Mouse (Mus musculus) Patski (cell line): ENCODE data around the gene Mfsd12. TPM values are rescaled to one million over a fixed set of nuclear protein-coding genes. Genes with fewer than 3 reads are reported as not detected.

Source experiments
- ATAC-seq: fragments of 100-300 bp; one replicate; pipeline ENCODE4 v1.8.0; 2021
- CTCF ChIA-PET: fragments of 350-600 bp; sonication (Branson Sonifier 250); formaldehyde crosslinking; loops from one replicate; lab custom pipeline; 2022; ENCODE audit warnings: inconsistent platforms; lab: Charles Lee
- POLR2A ChIA-PET: fragments of 350-600 bp; sonication (Branson Sonifier 250); formaldehyde crosslinking; loops from one replicate; lab custom pipeline; 2022; ENCODE audit warnings: antibody characterized with exemption, inconsistent platforms; lab: Charles Lee
- DNase-seq: peaks from one replicate; pipeline ENCODE4 v3.0.0-alpha.2; 2011; ENCODE audit warnings: low read depth, low spot score
- H3K27me3 ChIP-seq: fragments of 371-371 bp; one replicate; pipeline ENCODE4 v1.5.1; 2021
- CTCF ChIP-seq: fragments of 100-300 bp; IDR thresholded peaks from one replicate; pipeline ENCODE4 v1.5.1; 2021
- in situ Hi-C: fragments of 300-500 bp; cut with MboI; formaldehyde crosslinking; loops from 3 replicates; pipeline ENCODE4 v1.11.1; 2018; ENCODE audit warnings: low pct_unique_long_range_greater_than_20kb, mixed read lengths
- polyA plus RNA-seq: library from polyadenylated mRNA; unstranded; gene quantifications from one replicate; pipeline ENCODE4 v1.2.3, GENCODE M21; 2021

Gene Mfsd12
- polyA plus RNA-seq, 1 experiment from 2014 or later, result 23.9 TPM

DNA sequence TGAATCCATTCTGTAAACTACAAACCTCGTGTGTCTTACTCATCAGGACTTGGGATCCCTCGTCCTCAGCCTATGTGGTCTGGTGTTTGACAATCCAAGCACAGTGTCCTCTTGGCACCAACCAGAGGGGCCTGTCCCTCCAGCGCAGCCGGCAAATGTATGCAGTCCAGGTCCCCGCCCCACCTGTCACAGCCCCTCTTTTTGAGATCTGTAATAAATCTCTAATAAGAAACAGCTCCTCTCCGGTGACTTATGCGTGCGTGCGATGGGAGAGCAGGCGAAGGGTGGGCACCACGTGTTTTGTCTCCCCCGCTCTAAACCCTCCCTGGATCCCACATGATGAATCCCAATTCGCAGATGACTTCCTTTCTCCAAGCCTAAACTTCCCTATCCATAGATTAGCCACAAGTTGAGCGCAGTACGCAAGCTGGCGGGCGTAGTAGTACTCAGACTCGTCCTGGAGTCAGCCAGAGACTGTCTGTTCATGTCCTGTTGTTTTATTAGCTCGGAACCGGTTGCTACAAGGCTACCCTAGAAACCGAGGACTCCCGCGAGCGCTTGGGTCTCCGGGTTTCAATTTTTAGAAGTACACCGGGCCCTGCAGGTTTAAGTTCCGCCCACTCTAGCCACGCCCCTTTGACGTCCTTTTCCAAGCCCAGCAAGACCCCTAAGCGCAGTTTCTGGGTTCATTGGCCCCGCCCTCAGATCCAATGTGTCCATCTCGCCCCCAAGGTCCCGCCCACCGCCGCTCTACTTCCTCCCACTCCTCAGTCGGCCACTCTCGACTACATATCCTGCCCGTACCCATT, 37.3 kb upstream of the Mfsd12 start:
- TF ChIP-seq CTCF, result no peak
- ATAC-seq, result no peak
- H3K27me3 ChIP-seq, result no peaks in the 10 kb centered on the region
- CTCF ChIA-PET, result interaction anchor here (0.9 to 2.6 kb wide), 6 partner anchors 15 to 96 kb away, joined by 3 to 12 read pairs (median 4); partner anchors contain the start of genes Pip5k1c and Tjp3
- POLR2A ChIA-PET, result interaction anchor here (1.9 kb wide), 1 partner anchor 27 kb away, joined by 8 read pairs; the partner anchor contains the start of gene Pip5k1c
- in situ Hi-C loops, result no loop called here
- DNase-seq, result no peak

GRCm38 (mm10) chr10:81320550-81321347, 36.5 kb upstream of the Mfsd12 start, which contains the start of gene Cactin:
Gene Cactin, plus strand, starts transcription at chr10:81321103.
- peak; percentile 96 for DNase-seq
- ChIA-PET POLR2A (interaction anchor here (0.7 to 1.9 kb wide), 3 partner anchors 9 to 28 kb away, joined by 3 to 8 read pairs (median 3); partner anchors contain the start of gene Pip5k1c), CTCF (interaction anchor here (1.1 to 2.6 kb wide), 5 partner anchors 16 to 97 kb away, joined by 3 to 12 read pairs (median 5); partner anchors contain the start of genes Pip5k1c and Tjp3)
- in situ Hi-C loops, result no loop called here
- no peaks in the 10 kb centered on the region for H3K27me3 ChIP-seq
- no peak for TF ChIP-seq CTCF
- ATAC-seq, result peak; percentile 86

GRCm38 (mm10) chr10:81321436-81321835, 35.9 kb upstream of the Mfsd12 start:
- in situ Hi-C loops, result no loop called here

DNA sequence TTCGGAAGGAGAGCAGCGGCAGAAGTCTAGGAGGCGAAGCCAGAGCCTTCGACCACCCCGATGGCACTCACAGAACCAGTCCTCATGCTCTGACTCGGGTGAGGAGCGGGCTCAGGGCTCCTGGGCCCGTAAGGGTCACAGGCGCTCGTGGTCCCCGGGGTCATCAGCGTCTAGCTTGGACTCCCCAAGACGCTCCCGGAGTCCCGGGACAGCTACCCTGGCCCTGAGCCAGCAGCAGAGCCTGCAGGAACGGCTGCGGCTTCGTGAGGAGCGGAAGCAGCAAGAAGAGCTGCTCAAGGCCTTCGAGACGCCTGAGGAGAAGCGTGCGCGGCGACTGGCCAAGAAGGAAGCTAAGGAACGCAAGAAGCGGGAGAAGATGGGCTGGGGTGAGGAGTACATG, 34.8 kb upstream of the Mfsd12 start:
- POLR2A ChIA-PET, result no interaction called here
- ATAC-seq, result no peak
- CTCF ChIA-PET, result interaction anchor here (0.9 to 1.1 kb wide), 2 partner anchors 28 to 30 kb away, joined by 4 read pairs; partner anchors contain the start of genes Hmg20b and Pip5k1c
- no peaks in the 10 kb centered on the region for H3K27me3 ChIP-seq
- no peak for TF ChIP-seq CTCF
- DNase-seq, result no peak
- in situ Hi-C loops, result no loop called here

More at GRCm38 (mm10) chr10:81321436-81321835, 35.9 kb upstream of the Mfsd12 start:
- no peaks in the 10 kb centered on the region for H3K27me3 ChIP-seq
- ATAC-seq (no peak), DNase-seq (no peak)
- TF ChIP-seq CTCF, result no peak
- ChIA-PET POLR2A (interaction anchor here (1.1 to 1.9 kb wide), 2 partner anchors 9 to 29 kb away, joined by 3 to 8 read pairs; partner anchors contain the start of gene Pip5k1c), CTCF (interaction anchor here (1.3 to 2.6 kb wide), 2 partner anchors 17 to 28 kb away, joined by 5 to 12 read pairs; partner anchors contain the start of gene Pip5k1c)

- ChIA-PET POLR2A (no interaction called here), CTCF (interaction anchor here (0.9 to 1.2 kb wide), 5 partner anchors 19 to 34 kb away, joined by 3 to 4 read pairs (median 4); partner anchors contain the start of genes Gipc3, Hmg20b and Pip5k1c)
- ATAC-seq (no peak), DNase-seq (no peak)
- TF ChIP-seq CTCF, result no peak
- in situ Hi-C loops, result no loop called here
- no peaks in the 10 kb centered on the region for H3K27me3 ChIP-seq
These were observed 34.0 kb upstream of the Mfsd12 start for GRCm38 (mm10) chr10:81323141-81323775.

- POLR2A ChIA-PET, result no interaction called here
- in situ Hi-C loops, result no loop called here
- no peak for ATAC-seq
- CTCF ChIA-PET, result interaction anchor here (1.0 to 1.2 kb wide), 3 partner anchors 19 to 34 kb away, joined by 3 to 4 read pairs (median 3); partner anchors contain the start of gene Gipc3
- no peak for TF ChIP-seq CTCF
- DNase-seq, result no peak
- H3K27me3 ChIP-seq, result no peaks in the 10 kb centered on the region
These were observed 33.3 kb upstream of the Mfsd12 start for GRCm38 (mm10) chr10:81323791-81324530.

DNA sequence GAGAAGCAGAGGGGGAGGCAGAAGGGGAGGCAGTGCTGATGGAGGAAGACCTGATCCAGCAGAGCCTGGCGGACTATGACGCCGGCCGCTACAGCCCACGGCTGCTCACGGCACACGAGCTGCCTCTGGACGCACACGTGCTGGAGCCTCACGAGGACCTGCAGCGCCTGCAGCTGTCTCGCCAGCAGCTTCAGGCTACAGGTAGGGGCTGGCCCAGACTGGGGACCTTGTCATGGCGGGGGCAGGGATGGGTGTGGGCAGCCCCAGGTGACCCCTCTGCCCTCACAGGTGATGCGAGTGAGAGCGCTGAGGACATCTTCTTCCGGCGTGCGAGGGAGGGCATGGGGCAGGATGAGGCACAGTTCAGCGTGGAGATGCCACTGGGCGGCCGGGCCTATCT, 32.1 kb upstream of the Mfsd12 start:
- TF ChIP-seq CTCF, result no peak
- in situ Hi-C loops, result no loop called here

DNA sequence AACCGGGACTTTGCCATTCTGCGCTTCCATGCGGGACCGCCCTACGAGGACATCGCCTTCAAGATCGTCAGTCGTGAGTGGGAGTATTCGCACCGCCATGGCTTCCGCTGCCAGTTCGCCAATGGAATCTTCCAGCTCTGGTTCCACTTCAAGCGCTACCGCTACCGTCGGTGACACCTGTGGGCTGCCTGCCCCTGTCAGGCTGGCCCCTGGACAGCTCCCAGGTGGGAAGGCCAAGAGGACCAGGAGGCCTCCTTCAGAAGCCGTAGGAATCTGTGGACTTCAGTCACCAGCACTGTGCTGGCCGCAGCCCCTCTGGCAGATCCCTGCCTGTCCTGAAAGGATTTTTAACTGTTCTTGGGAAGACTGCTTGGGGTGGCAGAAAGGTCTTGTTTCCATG, 31.5 kb upstream of the Mfsd12 start:
- no peak for TF ChIP-seq CTCF
- CTCF ChIA-PET, result no interaction called here
- ATAC-seq (no peak), DNase-seq (no peak)
- in situ Hi-C loops, result no loop called here
- H3K27me3 ChIP-seq, result no peaks in the 10 kb centered on the region
- POLR2A ChIA-PET, result no interaction called here

More for the DNA sequence above, 32.1 kb upstream of the Mfsd12 start:
- ChIA-PET POLR2A (no interaction called here), CTCF (no interaction called here)
- no peak for ATAC-seq
- no peaks in the 10 kb centered on the region for H3K27me3 ChIP-seq
- DNase-seq, result no peak

- DNase-seq, result no peak
- CTCF ChIA-PET, result interaction anchor here (1.3 kb wide), 1 partner anchor 34 kb away, joined by 3 read pairs; the partner anchor contains the start of gene Pip5k1c
- H3K27me3 ChIP-seq, result no peaks in the 10 kb centered on the region
- POLR2A ChIA-PET, result no interaction called here
- no peak for TF ChIP-seq CTCF
- in situ Hi-C loops, result no loop called here
- no peak for ATAC-seq
These were observed 30.4 kb upstream of the Mfsd12 start for GRCm38 (mm10) chr10:81326858-81327257.
